Mouse (Mus musculus) limb, embryonic 10.5 days (tissue): ENCODE data around the gene Gucy1a1. TPM values are rescaled to one million over a fixed set of nuclear protein-coding genes. Genes with fewer than 3 reads are reported as not detected.
"Not testable (repeated sequence)": the region's sequence is repeated elsewhere in the genome, so short reads cannot be mapped to it uniquely, and the experiment has no call there.

Source experiments
- DNase-seq: peaks from one replicate; pipeline ENCODE4 v3.0.0-alpha.2; 2017; ENCODE audit warnings: low spot score
- H3K27ac ChIP-seq: fragments of 300-500 bp; sonication (generic); 2 replicates; pipeline ENCODE4 v1.5.1; 2016; ENCODE audit warnings: mild to moderate bottlenecking
- H3K27me3 ChIP-seq: fragments of 300-500 bp; sonication (generic); 2 replicates; pipeline ENCODE4 v1.6.1; 2016; ENCODE audit warnings: low read depth, mild to moderate bottlenecking; ENCODE audit not compliant: poor library complexity, severe bottlenecking
- H3K36me3 ChIP-seq: fragments of 300-500 bp; sonication (generic); 2 replicates; pipeline ENCODE4 v1.6.1; 2016; ENCODE audit warnings: mild to moderate bottlenecking, moderate library complexity
- H3K4me1 ChIP-seq: fragments of 300-500 bp; sonication (generic); 2 replicates; pipeline ENCODE4 v1.6.1; 2016
- H3K4me3 ChIP-seq: fragments of 300-500 bp; sonication (generic); 2 replicates; pipeline ENCODE4 v1.5.1; 2016; ENCODE audit warnings: mild to moderate bottlenecking, moderate library complexity
- H3K9me3 ChIP-seq: fragments of 300-500 bp; sonication (generic); replicated peaks from 2 replicates; pipeline ENCODE4 v1.6.1; 2016; ENCODE audit warnings: mild to moderate bottlenecking
- WGBS: fragments of 180-500 bp; shearing (Covaris S2); methylation state at CpG from one replicate; pipeline ENCODE4 v1.1.7; 2016; 5-methylcytosine and 5-hydroxymethylcytosine counted together
- polyA plus RNA-seq: library from polyadenylated mRNA; unstranded; fragments of >200 nt; fragmentation: Nextera tagmentation; extraction: Ambion mirVana; gene quantifications from 2 replicates; pipeline ENCODE4 v1.2.1, GENCODE M21; 2016

Gene Gucy1a1
- 0.60 and 1.2 TPM in 2 replicates for polyA plus RNA-seq

DNA sequence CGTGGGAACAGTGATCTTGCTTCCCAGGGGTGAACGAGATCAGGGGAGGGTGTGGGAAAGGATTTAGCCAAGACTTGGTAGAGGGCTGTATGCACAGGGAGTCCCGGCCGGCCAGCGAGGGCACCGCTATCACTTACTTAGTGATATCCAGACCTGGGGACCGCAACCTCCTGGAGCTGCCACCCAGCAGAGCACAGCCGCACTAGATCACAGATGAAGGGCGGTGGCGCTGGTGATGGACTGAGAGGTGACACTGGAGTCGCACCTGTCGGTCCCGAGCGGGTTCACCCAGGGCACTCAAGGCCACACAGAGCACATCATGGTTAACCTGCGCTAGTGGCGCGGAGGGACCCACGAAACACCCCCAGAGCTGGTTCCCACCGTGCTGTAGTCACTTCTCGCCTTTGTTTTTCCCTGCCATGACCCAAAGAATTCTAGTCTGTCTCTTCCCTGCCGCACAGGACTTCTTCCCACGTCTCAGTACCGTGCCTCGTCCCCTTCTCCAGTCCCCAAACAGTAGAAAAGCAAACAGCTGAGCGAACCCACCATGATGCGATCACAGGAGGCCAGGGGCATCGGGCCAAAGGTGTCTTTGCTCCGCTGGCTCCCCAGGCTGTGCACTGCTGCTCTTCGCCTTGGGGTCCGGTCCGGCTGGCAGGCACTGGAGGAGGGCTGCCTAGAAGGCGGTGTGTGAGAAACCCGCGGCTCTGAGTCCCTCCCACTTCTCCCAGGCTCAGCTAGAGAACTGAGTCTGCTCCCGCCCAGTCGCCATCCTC, at the start of gene Gucy1a1:
Gucy1a1 (minus strand) TSS at position 664 of the 776 bp plus-strand sequence.
- H3K36me3 ChIP-seq, result no peaks in the 10 kb centered on the region
- H3K27me3 ChIP-seq, result peaks cover 31% of the 10 kb centered on the region
- H3K4me1 ChIP-seq, result peaks cover 10% of the 10 kb centered on the region
- peak within 1 kb of the TSS; percentile 54 for H3K4me3 ChIP-seq
- peak within 1 kb of the TSS; percentile 53; the same call in 1 of the 2 replicates for H3K27ac ChIP-seq
- no peaks in the 10 kb centered on the region for H3K9me3 ChIP-seq
- 1% methylated on average over 36 of the region's 36 CpGs for WGBS
- DNase-seq, result peak; percentile 57

DNA sequence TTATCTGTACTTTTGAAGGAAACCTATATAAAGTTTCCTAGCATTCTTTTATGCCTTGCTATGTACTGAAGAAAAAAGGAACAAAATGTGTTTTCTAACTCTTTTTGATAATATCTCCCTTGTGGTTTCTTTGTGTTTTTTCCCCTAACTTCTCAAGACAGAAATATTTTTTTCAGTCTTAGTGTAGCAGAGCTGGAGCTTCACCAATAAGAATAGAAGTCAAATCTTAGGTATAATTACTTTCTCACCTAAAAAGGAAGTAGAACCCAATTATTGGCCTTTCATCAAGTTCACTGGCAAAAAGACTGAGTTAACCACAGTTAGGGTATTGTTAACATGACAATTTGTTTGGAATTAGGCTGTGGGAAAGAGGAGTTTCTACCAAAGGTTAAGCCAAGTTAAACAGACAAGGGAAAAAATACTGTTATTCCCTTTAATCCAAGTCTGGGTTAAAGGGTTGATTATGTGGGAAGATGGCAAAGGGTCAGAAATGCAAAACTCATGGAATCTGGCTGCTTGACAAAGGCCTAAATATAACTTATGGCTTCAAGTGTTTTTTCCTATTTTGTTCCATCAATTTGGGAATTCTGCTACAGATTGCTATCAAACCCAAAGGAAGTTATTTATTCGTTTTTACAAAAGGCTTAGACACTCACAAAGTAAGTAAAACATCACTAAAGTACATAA, 46.1 kb upstream of the Gucy1a1 start:
- Histone ChIP-seq H3K4me1 (no peaks in the 10 kb centered on the region), H3K9me3 (no peaks in the 10 kb centered on the region), H3K27me3 (no peaks in the 10 kb centered on the region), H3K36me3 (no peaks in the 10 kb centered on the region), H3K4me3 (no peak overlapping the region), H3K27ac (no peak overlapping the region)
- 84% methylated on average over 1 of the region's 1 CpGs for WGBS
- DNase-seq, result no peak

DNA sequence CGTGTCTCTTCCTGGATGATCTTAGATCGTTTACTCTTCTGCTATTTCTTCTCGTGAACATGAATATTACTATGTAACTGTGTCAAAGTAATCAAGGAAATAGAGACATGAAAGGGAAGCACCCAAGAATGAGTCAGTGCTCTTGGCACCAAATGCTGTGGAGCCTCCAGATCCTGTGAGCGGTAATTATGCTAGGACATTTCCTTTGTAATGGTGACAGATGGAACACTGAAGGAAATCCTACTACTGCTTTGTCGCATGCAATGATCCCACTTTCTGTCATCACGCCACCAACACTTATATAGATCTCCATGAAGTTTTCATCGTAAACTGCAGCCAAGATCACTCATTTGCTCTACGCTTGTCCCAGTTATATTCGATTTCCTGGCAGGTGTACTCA, 40.0 kb upstream of the Gucy1a1 start:
- 94% methylated on average over 9 of the region's 9 CpGs for WGBS
- Histone ChIP-seq H3K36me3 (no peaks in the 10 kb centered on the region), H3K27ac (no peak overlapping the region)

GRCm38 (mm10) chr3:82181500-82181899, 35.9 kb upstream of the Gucy1a1 start:
- no peaks in the 10 kb centered on the region for H3K27me3 ChIP-seq
- H3K4me3 ChIP-seq, result no peak overlapping the region
- H3K36me3 ChIP-seq, result no peaks in the 10 kb centered on the region
- DNase-seq, result no peak
- H3K9me3 ChIP-seq, result no peaks in the 10 kb centered on the region
- H3K4me1 ChIP-seq, result no peaks in the 10 kb centered on the region
- H3K27ac ChIP-seq, result no peak overlapping the region

More for the DNA sequence above, 40.0 kb upstream of the Gucy1a1 start:
- no peaks in the 10 kb centered on the region for H3K9me3 ChIP-seq
- H3K4me3 ChIP-seq, result no peak overlapping the region
- DNase-seq, result no peak
- H3K27me3 ChIP-seq, result no peaks in the 10 kb centered on the region
- H3K4me1 ChIP-seq, result no peaks in the 10 kb centered on the region

DNA sequence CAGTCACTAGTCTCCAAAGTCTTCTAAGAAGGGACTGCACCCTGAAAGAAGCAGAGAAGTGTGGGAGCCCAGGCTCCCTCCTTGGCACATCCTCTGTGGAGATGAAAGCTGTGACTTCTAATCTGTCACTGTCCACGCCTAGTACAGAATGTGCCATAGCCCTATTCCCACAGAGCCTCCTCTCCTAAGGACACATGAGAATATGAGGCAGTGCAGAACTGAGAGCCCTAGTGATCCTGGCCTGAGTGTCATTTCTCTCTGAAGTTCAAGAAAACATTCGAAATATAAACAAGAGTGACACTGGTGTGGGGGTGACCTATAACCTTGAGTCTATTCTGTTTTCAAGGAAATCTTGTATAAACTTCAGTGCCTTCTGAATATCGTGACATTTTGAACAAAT, 34.7 kb upstream of the Gucy1a1 start:
- no peak for DNase-seq
- no peaks in the 10 kb centered on the region for H3K4me1 ChIP-seq
- H3K27ac ChIP-seq, result no peak overlapping the region
- no peaks in the 10 kb centered on the region for H3K36me3 ChIP-seq
- no peaks in the 10 kb centered on the region for H3K27me3 ChIP-seq
- H3K9me3 ChIP-seq, result no peaks in the 10 kb centered on the region
- 83% methylated on average over 3 of the region's 3 CpGs for WGBS
- H3K4me3 ChIP-seq, result no peak overlapping the region

DNA sequence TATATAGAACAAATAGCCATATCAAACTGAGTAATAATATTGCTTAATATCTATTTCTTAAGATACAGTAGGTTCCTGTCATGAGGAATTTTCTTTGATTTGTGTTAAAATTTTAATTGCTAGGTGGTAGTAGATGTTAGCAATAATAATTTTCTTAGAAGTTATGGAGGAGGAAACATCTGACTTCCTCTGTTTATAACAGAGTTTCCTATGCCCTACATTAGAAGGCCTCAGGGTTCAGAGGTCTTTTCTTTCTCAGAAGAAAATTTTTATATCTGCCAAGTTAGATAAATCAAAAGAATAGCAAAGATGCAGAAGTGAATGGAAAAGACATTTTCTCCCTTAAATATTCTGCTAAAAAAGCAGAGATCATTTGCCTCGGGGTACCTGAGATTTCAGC, 29.9 kb upstream of the Gucy1a1 start:
- H3K9me3 ChIP-seq, result no peaks in the 10 kb centered on the region
- no peak for DNase-seq
- H3K4me1 ChIP-seq, result no peaks in the 10 kb centered on the region
- no peaks in the 10 kb centered on the region for H3K27me3 ChIP-seq
- WGBS, result 87% methylated on average over 1 of the region's 1 CpGs
- H3K36me3 ChIP-seq, result no peaks in the 10 kb centered on the region
- no peak overlapping the region for H3K4me3 ChIP-seq
- H3K27ac ChIP-seq, result no peak overlapping the region

DNA sequence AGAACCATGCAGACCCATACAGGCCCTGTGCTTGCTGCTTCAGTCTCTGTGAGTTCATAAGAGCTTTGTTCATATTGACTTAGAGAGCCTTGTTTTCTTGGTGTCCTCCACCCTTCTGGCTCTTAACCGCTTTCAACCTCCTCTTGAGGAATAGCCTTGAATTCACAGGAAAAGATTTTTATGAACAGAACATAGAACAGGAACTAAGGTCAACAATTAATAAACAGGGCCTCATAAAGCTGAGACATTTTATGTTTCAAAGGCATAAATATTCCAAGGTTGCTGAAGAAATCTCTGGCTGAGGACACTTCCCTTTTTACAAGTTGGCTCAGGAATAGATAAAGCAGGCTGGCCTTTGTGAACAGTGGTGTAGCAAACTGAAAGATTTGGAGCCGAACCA, 21.5 kb upstream of the Gucy1a1 start:
- H3K4me3 ChIP-seq, result no peak overlapping the region
- H3K4me1 ChIP-seq, result no peaks in the 10 kb centered on the region
- 95% methylated on average over 2 of the region's 2 CpGs for WGBS
- DNase-seq, result no peak
- no peaks in the 10 kb centered on the region for H3K27me3 ChIP-seq
- H3K27ac ChIP-seq, result no peak overlapping the region
- no peaks in the 10 kb centered on the region for H3K36me3 ChIP-seq
- H3K9me3 ChIP-seq, result no peaks in the 10 kb centered on the region

GRCm38 (mm10) chr3:82165937-82166336, 20.3 kb upstream of the Gucy1a1 start:
- no peak overlapping the region for H3K27ac ChIP-seq
- no peaks in the 10 kb centered on the region for H3K36me3 ChIP-seq
- no peaks in the 10 kb centered on the region for H3K9me3 ChIP-seq
- H3K4me3 ChIP-seq, result no peak overlapping the region
- no peaks in the 10 kb centered on the region for H3K27me3 ChIP-seq
- H3K4me1 ChIP-seq, result no peaks in the 10 kb centered on the region
- DNase-seq, result no peak
- WGBS, result 90% methylated on average over 2 of the region's 2 CpGs

DNA sequence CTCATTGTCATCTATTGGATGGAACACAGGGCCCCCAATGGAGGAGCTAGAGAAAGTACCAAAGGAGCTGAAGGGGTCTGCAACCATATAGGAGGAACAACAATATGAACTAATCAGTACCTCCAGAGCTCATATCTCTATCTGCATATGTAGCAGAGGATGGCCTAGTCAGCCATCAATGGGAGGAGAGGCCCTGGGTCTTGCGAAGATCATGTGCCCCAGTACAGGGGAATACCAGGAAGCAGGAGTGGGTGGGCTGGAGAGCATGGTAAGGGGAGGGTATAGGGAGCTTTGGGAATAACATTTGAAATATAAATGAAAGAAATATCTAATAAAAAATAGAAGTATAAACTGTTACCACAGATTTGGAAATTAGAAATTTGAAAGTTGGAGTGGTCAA, 17.4 kb upstream of the Gucy1a1 start:
- H3K9me3 ChIP-seq, H3K27ac ChIP-seq, H3K36me3 ChIP-seq, H3K4me3 ChIP-seq, H3K27me3 ChIP-seq, DNase-seq, H3K4me1 ChIP-seq: not testable (repeated sequence)
- 87% methylated on average over 1 of the region's 1 CpGs for WGBS

GRCm38 (mm10) chr3:82145978-82146377, 389 bp upstream of the Gucy1a1 start:
- DNase-seq, result no peak
- peaks cover 31% of the 10 kb centered on the region for H3K27me3 ChIP-seq
- H3K27ac ChIP-seq, result no peak overlapping the region
- peaks cover 10% of the 10 kb centered on the region for H3K4me1 ChIP-seq
- H3K4me3 ChIP-seq, result peak overlapping the region; percentile 54
- no peaks in the 10 kb centered on the region for H3K36me3 ChIP-seq
- no peaks in the 10 kb centered on the region for H3K9me3 ChIP-seq

DNA sequence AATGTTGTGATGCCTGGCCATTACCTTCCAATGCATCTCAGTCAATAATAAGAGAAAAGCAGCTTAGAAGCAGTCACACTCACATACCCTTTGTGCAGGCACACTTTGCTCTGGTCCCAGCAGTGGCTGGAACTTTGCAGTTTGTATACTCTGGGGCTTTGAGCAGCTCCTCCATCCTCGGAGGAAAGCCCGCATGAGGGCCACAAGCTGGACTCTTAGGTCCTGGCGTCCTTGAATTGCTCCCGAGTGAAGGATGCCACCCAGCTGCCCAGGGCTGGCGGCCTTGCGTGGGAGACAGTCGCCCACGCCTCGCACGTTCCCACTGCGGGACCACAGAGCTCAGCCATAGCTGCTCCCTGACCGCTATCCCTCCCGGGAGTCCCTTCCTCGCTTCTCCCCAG, 864 bp downstream of the Gucy1a1 start:
- 13% methylated on average over 14 of the region's 14 CpGs for WGBS
- Histone ChIP-seq H3K36me3 (no peaks in the 10 kb centered on the region), H3K4me3 (peak overlapping the region; percentile 54), H3K9me3 (no peaks in the 10 kb centered on the region), H3K27me3 (peaks cover 31% of the 10 kb centered on the region), H3K27ac (peak overlapping the region; percentile 53; the same call in 1 of the 2 replicates), H3K4me1 (peaks cover 10% of the 10 kb centered on the region)
- DNase-seq, result no peak

- Histone ChIP-seq H3K36me3 (no peaks in the 10 kb centered on the region), H3K27ac (no peak overlapping the region), H3K9me3 (no peaks in the 10 kb centered on the region), H3K27me3 (peaks cover 24% of the 10 kb centered on the region), H3K4me1 (peaks cover 15% of the 10 kb centered on the region), H3K4me3 (no peak overlapping the region)
- no peak for DNase-seq
- WGBS, result 67% methylated on average over 5 of the region's 5 CpGs
Measured at GRCm38 (mm10) chr3:82140781-82141180, 4.8 kb downstream of the Gucy1a1 start.

DNA sequence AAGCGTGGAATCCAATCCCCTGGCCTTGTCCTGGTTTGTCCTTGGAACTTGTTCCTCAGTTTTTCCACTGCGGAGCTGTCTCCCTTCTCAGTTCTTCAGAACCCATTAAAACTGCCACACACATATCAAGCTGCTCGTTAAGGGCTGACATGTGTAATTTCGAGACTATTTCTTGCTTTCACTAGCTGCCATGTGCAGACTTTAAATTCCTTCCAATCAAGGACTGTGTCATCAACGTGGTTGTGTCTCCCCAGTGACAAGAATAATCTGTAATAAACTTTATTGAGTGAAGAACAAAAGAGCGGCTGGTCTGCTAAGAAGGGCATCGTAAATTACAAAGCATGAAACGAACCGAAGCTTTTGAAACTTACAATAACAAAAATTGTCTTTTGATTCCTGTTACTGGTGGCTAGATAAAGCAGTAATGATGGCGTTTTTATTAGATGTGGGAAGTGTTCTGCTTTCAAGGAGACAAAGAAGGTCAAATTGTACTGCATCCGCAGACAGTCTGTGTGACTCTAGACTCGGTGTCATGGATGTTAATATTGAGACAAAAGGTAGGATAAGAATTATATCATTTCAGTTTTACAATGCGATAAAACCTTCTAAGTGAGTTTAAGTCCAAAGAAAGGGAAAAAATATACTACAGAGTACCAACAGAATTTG, 7.5 kb downstream of the Gucy1a1 start:
- Histone ChIP-seq H3K4me1 (0 out of 2 replicates have a peak, but pooled peaks cover 5% of the 10 kb centered on the region), H3K4me3 (no peak overlapping the region), H3K27ac (no peak overlapping the region), H3K9me3 (no peaks in the 10 kb centered on the region), H3K36me3 (no peaks in the 10 kb centered on the region), H3K27me3 (no peaks in the 10 kb centered on the region)
- DNase-seq, result no peak
- 62% methylated on average over 13 of the region's 13 CpGs for WGBS
